Mouse (Mus musculus): ENCODE data around the gene Gm8212.
"Not testable (repeated sequence)": the region's sequence is repeated elsewhere in the genome, so short reads cannot be mapped to it uniquely, and the experiment has no call there.

DNA sequence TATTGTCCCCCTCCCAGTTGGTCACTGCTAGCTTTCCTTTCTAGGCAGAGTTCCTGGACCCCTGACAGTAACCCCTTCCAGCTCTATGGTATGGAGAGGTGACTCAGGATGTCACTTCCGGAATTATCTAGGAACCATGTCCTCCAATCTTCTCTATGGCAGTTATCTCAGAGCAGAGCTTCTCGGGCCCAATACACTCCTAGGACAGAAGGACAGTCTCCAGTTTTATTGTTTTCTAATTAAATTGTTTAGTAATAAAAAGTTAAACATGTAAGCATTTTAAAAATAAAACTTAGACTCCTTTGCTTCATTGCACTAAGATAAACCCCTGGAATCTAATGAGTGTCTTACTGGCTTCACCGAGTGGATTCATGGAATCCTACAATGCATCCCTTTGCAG, 15.7 kb downstream of the Gm8212 start, which contains the start of gene 4930503E14Rik:
- not testable (repeated sequence) for TF ChIP-seq CTCF (IDR thresholded peaks at IDR 0.05); POLR2A (IDR thresholded peaks at IDR 0.05; ENCODE audit: insufficient read depth, low read depth, low read length)
